Mouse (Mus musculus) stomach, postnatal 0 days (tissue): Measurements from ENCODE around the gene Slc25a10. TPM values are rescaled to one million over a fixed set of nuclear protein-coding genes. Genes with fewer than 3 reads are reported as not detected.

ENCODE experiments used
- ATAC-seq: fragments of 200-750 bp; cut with Nextera tagmentation; 2 replicates; pipeline ENCODE4 v1.8.0; 2017; ENCODE audit not compliant: low FRiP score, low TSS enrichment
- DNase-seq: peaks from one replicate; pipeline ENCODE4 v3.0.0-alpha.2; 2016; ENCODE audit warnings: low spot score
- H3K27ac ChIP-seq: fragments of 300-500 bp; sonication (generic); replicated peaks from 2 replicates; pipeline ENCODE4 v1.5.1; 2014; ENCODE audit warnings: mild to moderate bottlenecking, control low read depth
- H3K27me3 ChIP-seq: fragments of 300-500 bp; sonication (generic); 2 replicates; pipeline ENCODE4 v1.6.1; 2014; ENCODE audit warnings: low read length; ENCODE audit not compliant: control insufficient read depth, insufficient read depth
- H3K36me3 ChIP-seq: fragments of 300-500 bp; sonication (generic); 2 replicates; pipeline ENCODE4 v1.6.1; 2014; ENCODE audit warnings: low read length, mixed read lengths; ENCODE audit not compliant: control insufficient read depth, insufficient read depth
- H3K4me1 ChIP-seq: fragments of 300-500 bp; sonication (generic); replicated peaks from 2 replicates; pipeline ENCODE4 v1.6.1; 2014; ENCODE audit warnings: antibody characterized with exemption; ENCODE audit not compliant: control insufficient read depth, insufficient read depth
- H3K4me2 ChIP-seq: fragments of 300-500 bp; sonication (generic); replicated peaks from 2 replicates; pipeline ENCODE4 v1.6.1; 2014; ENCODE audit warnings: low read depth, mild to moderate bottlenecking, control low read depth, moderate library complexity
- H3K4me3 ChIP-seq: fragments of 300-500 bp; sonication (generic); 2 replicates; pipeline ENCODE4 v1.5.1; 2014; ENCODE audit warnings: low read depth, low read length, control low read depth
- H3K9ac ChIP-seq: fragments of 300-500 bp; sonication (generic); 2 replicates; pipeline ENCODE4 v1.6.1; 2014; ENCODE audit warnings: mild to moderate bottlenecking, low read length, control low read depth, mixed read lengths
- H3K9me3 ChIP-seq: fragments of 300-500 bp; sonication (generic); 2 replicates; pipeline ENCODE4 v1.6.1; 2016; ENCODE audit warnings: low read length; ENCODE audit not compliant: control insufficient read depth
- CTCF ChIP-seq: IDR thresholded peaks from 2 replicates; pipeline ENCODE4 v1.5.1; 2016; ENCODE audit warnings: antibody characterized with exemption, low read depth, mild to moderate bottlenecking, moderate library complexity
- EP300 ChIP-seq: optimal IDR thresholded peaks from 2 replicates; pipeline ENCODE3; 2016; ENCODE audit warnings: antibody characterized with exemption
- WGBS: fragments of 180-500 bp; shearing (Covaris S2); extraction: QIAGEN DNeasy Blood & Tissue Kit; methylation state at CpG from one replicate; pipeline ENCODE4 v1.1.7; 2014; 5-methylcytosine and 5-hydroxymethylcytosine counted together
- polyA plus RNA-seq: library from polyadenylated mRNA; unstranded; fragments of >200 nt; fragmentation: Nextera tagmentation; extraction: Ambion mirVana; gene quantifications from 2 replicates; pipeline ENCODE4 v1.2.1, GENCODE M21; 2015

Slc25a10 gene
- polyA plus RNA-seq, 1 experiment from 2014 or later = 86.1 TPM

- peak overlapping the region; percentile 94 for H3K4me2 ChIP-seq
- H3K9ac ChIP-seq = peak overlapping the region; percentile 92
- TF ChIP-seq CTCF = peak; percentile 55
- TF ChIP-seq EP300 = no peak
- 62% methylated on average over 6 of the region's 6 CpGs for WGBS
- H3K27ac ChIP-seq = no peak overlapping the region
- H3K27me3 ChIP-seq = no peaks in the 10 kb centered on the region
- H3K36me3 ChIP-seq = no peaks in the 10 kb centered on the region
- 0 out of 2 replicates have a peak, but pooled peaks cover 4% of the 10 kb centered on the region for H3K4me1 ChIP-seq
- peak overlapping the region; percentile 92; the same call in 1 of the 2 replicates for H3K4me3 ChIP-seq
- H3K9me3 ChIP-seq = no peaks in the 10 kb centered on the region
- ATAC-seq (no peak), DNase-seq (peak; percentile 44)
These were observed 32.6 kb upstream of the Slc25a10 start for GRCm38 (mm10) chr11:120458847-120459597.

- H3K4me1 ChIP-seq = peaks cover 5% of the 10 kb centered on the region; the same call in 1 of the 2 replicates
- H3K4me3 ChIP-seq = no peak overlapping the region
- no peak for TF ChIP-seq CTCF
- no peak for TF ChIP-seq EP300
- no peaks in the 10 kb centered on the region for H3K27me3 ChIP-seq
- no peak overlapping the region for H3K27ac ChIP-seq
- DNase-seq (no peak), ATAC-seq (no peak)
- no peak overlapping the region for H3K9ac ChIP-seq
- H3K4me2 ChIP-seq = no peak overlapping the region
- 0 out of 2 replicates have a peak, but pooled peaks cover 2% of the 10 kb centered on the region for H3K36me3 ChIP-seq
- 88% methylated on average over 2 of the region's 2 CpGs for WGBS
- no peaks in the 10 kb centered on the region for H3K9me3 ChIP-seq
These were observed 28.1 kb upstream of the Slc25a10 start for GRCm38 (mm10) chr11:120463536-120463935.

- ATAC-seq (no peak), DNase-seq (no peak)
- WGBS = 86% methylated on average over 5 of the region's 5 CpGs
- Histone ChIP-seq H3K9ac (no peak overlapping the region), H3K36me3 (0 out of 2 replicates have a peak, but pooled peaks cover 2% of the 10 kb centered on the region), H3K27ac (no peak overlapping the region), H3K4me3 (no peak overlapping the region), H3K4me2 (no peak overlapping the region), H3K9me3 (no peaks in the 10 kb centered on the region), H3K27me3 (no peaks in the 10 kb centered on the region), H3K4me1 (peaks cover 3% of the 10 kb centered on the region; the same call in 1 of the 2 replicates)
- TF ChIP-seq EP300 (no peak), CTCF (no peak)
These were observed 27.3 kb upstream of the Slc25a10 start for GRCm38 (mm10) chr11:120464365-120464764.

- Histone ChIP-seq H3K4me3 (no peak overlapping the region), H3K4me2 (no peak overlapping the region)
- ATAC-seq = no peak
These were observed 26.1 kb upstream of the Slc25a10 start for GRCm38 (mm10) chr11:120465521-120465920.

GRCm38 (mm10) chr11:120467051-120467735 lies 24.4 kb upstream of the Slc25a10 start, which contains the start of gene Arl16:
TSS of gene Arl16 (minus strand) at chr11:120467607.
- TF ChIP-seq EP300 (no peak), CTCF (0 out of 2 replicates have a peak, but pooled peaks have one; percentile 9)
- WGBS = under 1% methylated on average over 52 of the region's 54 CpGs
- Histone ChIP-seq H3K27ac (peak within 1 kb of the TSS; percentile 65; the same call in 1 of the 2 replicates), H3K9me3 (no peaks in the 10 kb centered on the region), H3K4me3 (peak within 1 kb of the TSS; percentile 88), H3K4me2 (peak within 1 kb of the TSS; percentile 87), H3K9ac (peak within 1 kb of the TSS; percentile 85), H3K4me1 (peaks cover 3% of the 10 kb centered on the region; the same call in 1 of the 2 replicates), H3K27me3 (no peaks in the 10 kb centered on the region), H3K36me3 (peaks cover 22% of the 10 kb centered on the region)
- ATAC-seq = peak; percentile 100
- DNase-seq = peak; percentile 97

More at GRCm38 (mm10) chr11:120465521-120465920, 26.1 kb upstream of the Slc25a10 start:
- WGBS = 80% methylated on average over 4 of the region's 4 CpGs
- TF ChIP-seq CTCF (no peak), EP300 (no peak)
- H3K9me3 ChIP-seq = no peaks in the 10 kb centered on the region
- no peak overlapping the region for H3K27ac ChIP-seq
- peaks cover 3% of the 10 kb centered on the region; the same call in 1 of the 2 replicates for H3K4me1 ChIP-seq
- H3K36me3 ChIP-seq = peaks cover 7% of the 10 kb centered on the region; the same call in 1 of the 2 replicates
- no peak for DNase-seq
- no peaks in the 10 kb centered on the region for H3K27me3 ChIP-seq
- no peak overlapping the region for H3K9ac ChIP-seq
